Mouse (Mus musculus) erythroblast, embryonic 14.5 days (primary cell): ENCODE measurements around the gene Hist1h2af.

Experiments used
- GATA1 ChIP-seq: IDR thresholded peaks from 2 replicates; pipeline ENCODE4 v1.6.1; 2012; ENCODE audit warnings: low read length, inconsistent platforms, mixed read lengths
- TAL1 ChIP-seq: IDR thresholded peaks from 3 replicates; pipeline ENCODE4 v1.6.1; 2012; ENCODE audit warnings: low read length, inconsistent platforms, mixed read lengths

DNA sequence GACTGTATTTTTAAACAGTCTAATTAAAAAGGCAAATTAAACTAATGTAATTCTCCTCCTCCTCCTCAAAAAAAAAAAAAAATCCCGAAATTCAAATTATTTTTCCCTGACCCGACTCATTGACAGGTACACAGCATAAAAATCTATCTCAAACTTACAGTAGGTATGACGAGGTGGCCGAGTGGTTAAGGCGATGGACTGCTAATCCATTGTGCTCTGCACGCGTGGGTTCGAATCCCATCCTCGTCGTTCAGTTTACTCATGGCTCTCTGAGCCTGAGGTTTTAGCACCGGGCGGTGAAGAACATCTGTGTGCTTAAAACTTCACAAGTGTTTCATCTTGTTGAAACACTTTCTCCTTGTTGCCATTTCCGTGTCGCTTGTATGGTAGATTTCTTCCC is 12.0 kb upstream of the Hist1h2af start:
- TF ChIP-seq GATA1 (no peak), TAL1 (no peak)
